Mouse (Mus musculus) adrenal gland, postnatal 10 days (tissue): ENCODE results near the gene Pde6d. TPM values are rescaled to one million over a fixed set of nuclear protein-coding genes. Genes with fewer than 3 reads are reported as not detected.
"Not testable (repeated sequence)": the region's sequence is repeated elsewhere in the genome, so short reads cannot be mapped to it uniquely, and the experiment has no call there.

Source experiments
- DNase-seq: peaks from one replicate; pipeline ENCODE4 v3.0.0; 2021; ENCODE audit warnings: mixed read lengths
- total RNA-seq, 2 experiments: library from RNA; stranded (reverse); gene quantifications; 2 replicates each; pipeline ENCODE4 v1.2.3; 2021

Gene Pde6d
- total RNA-seq, 2 experiments from 2014 or later, result 28.8 to 32.8 TPM

DNA sequence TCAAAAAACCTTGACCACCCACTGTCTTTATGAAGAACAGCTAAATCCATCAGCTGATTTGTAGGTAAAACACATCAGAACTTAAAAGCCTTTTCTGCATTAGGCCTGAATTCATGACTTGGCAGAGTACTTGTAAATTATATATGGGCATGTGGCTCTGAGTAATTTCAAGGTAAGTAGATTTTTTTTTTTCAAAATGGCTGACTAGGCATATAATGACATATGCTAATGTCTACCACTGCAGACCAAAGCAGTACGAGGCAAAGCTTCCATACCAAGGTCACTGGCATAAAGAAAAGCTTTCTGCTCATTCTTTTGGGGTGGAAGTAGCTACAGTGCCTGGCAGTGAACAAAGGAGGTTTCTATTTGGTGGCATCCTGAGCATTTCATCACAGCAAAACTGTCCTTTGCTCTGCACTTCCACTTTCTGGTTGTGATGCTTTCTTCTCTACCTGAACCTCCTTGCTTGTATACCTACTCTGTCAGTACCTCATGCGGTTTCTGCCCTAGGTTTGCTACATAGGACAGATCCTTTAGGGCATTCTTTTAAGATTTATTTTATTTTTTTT, 13.1 kb downstream of the Pde6d start:
- DNase-seq, result no peak

DNA sequence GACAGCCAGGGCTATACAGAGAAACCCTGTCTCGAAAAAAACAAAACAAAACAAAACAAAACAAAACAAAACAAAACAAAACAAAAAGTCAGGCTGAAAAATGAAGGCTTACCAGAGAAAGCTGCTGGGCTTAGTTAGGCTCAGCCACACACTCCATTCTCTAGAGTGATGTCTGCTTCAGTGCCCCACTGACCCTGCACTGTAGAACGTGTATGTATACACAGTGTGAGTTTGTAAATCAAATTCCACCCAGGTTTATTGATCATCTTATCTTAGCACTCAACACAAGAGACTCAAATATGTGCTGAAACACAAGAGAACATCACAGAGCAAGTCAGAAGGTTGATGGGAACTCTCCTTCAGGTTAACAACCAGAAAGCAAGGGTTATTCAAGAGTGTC, 14.0 kb downstream of the Pde6d start:
- no peak for DNase-seq

DNA sequence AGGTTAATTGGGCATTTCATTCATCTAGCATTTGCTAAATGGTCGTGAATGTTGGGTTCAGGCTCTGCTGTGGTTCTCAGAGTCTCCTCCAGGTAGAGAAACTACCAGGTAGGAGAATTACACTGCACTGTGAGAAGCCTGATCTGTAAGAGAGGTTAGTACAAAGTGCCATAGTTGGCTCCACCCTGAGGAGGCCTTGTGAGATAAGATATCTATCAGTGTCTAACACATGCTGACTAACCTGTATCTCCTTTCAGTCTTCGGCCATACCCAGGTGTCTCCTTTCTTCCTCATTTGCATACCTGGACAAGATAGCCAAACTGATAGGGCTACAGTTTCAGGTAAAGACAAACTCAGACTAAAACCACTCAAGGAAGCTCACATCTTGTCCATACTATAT, 19.8 kb downstream of the Pde6d start:
- no peak for DNase-seq

DNA sequence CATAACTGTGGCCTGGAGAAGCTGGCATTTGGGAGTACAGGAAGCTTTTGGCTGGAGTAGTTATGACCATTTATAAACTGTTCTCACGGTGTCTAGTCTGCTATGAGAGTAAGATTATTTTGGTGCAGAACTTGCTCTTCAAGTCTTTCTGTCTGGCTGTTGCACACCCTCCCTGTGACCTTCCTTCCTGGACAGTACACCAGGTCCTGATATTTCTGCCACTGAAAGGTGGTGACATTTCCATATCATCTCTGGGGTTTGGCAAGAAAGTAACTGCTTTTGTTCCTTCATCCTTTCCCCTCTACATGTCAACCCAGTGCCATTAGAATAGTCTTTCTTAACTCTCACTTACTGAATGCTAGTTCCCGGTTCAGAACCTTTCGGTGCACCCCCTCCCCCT, 23.2 kb downstream of the Pde6d start:
- no peak for DNase-seq

DNA sequence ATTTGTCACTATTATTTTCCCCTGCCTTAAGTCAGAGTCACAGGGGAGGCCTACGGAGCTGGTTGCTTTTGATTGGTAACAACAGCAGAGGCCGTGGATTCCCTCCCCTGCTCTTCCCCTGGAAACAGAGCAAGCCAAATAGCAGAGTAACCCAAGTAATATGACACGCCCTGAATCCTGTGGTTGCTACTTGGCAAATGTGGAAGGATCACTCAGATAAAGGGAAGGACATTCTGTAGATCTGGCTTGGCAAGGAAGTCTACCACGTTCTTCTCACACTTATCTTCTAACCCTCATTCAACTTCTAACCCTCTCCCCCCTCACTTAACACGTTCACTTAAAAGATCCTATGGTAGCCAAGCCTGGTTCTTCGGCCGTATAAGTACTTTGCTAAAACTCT, 24.6 kb downstream of the Pde6d start:
- DNase-seq, result no peak

DNA sequence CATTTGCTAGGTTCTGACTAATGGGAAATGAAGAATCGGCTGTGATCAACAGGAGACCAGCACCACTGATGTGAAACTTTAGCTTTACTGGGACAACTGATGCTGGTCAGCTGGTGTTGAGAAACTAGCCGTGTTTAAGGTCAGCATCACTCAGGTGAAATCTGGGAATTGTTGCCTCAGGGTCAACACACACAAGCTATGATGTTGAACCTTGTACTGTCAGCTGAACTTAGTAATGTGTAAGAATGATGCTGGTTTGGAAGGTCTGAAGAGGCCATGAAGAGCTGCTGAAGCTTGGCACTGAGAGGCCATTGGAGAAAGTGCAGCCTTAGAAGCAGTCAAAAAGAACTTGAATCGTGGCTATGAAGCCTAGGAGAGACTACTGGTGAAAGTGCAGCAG, 26.8 kb downstream of the Pde6d start:
- DNase-seq, result no peak

DNA sequence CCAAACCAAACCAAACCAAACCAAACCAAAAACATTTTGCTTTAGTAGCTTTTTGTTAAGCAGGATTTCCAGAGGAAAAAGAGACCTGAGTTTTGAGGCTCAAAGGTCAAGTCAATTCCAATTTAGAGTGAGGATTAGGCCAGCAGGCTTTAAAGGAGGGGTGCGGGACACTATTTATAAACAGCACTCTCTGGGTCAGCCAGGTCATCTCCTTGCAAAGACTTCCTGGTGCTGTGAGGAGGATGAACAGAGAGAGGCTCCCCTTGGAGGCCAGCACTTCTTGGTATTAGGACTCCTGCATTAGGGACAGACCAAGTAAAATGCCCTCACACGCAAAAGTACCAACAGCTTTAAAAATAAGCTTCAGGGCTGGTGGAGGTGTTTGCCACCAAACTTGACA, 30.6 kb downstream of the Pde6d start:
- DNase-seq, result no peak

DNA sequence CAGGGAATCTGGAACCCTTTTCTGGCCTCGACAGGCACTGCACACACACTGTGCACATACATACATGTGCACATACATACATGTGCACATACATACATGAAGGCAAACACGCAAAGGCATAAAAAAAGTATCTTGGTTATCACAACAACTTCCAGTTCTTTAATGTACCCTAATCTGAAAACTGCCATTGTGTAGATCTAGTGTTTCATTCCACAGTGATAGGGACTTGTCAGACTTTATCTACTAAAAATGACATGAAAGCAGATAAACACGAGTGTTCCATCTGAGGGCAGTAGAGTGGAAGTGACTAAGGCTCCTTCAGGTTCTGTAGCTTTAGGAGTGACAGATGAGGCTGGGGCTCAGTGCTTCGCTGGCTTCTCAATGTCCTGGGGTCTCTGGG, 31.1 kb downstream of the Pde6d start:
- no peak for DNase-seq

DNA sequence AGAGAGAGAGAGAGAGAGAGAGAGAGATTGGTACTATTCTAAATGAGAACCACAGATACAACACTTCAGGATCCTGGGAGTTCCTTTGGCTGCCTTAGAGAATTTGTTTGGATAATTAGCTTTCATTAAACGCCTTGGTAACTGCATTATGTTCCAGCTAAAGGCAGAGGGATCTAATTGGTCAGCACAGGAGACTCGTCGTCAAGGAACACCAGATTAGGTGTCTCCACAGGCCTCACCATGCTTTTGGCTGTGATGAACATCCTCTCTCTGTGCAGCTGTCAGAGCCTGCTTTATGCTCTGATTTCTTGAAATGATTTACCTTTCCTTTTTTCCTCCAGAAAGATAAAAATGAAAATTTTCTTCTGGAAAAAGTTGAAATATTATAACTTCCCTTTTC, 35.6 kb downstream of the Pde6d start:
- DNase-seq, result no peak

DNA sequence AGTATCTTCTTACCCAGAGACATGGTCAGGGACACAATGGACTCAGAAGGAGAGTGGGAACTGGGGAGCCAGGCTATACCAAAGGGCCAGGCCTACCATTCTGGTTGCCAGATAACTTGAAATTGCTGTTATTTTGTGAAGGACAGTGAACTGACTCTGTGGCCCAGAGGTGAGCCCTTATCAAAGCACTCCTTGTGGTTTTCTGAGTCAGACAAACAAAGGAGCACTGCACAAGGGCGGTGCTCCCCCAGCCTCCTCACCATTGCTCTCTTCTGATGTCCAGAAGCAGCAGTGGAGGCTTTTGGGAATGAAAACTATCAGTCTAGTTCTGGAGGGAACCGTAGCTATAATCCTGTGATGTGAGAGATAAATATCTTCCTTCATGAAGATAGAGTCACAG, 39.8 kb downstream of the Pde6d start:
- no peak for DNase-seq

DNA sequence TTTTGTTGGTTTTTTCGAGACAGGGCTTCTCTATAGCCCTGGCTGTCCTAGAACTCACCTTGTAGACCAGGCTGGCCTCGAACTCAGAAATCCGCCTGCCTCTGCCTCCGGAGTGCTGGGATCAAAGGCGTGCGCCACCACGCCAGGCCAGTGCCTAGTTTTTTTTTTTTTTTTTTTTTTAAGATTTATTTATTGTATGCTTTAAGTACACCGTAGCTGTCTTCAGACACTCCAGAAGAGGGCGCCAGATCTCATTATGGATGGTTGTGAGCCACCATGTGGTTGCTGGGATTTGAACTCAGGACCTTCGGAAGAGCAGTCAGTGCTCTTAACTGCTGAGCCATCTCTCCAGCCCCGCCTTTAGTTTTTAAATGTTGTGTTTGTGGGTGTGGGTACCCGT, 42.8 kb downstream of the Pde6d start:
- DNase-seq, result not testable (repeated sequence)

DNA sequence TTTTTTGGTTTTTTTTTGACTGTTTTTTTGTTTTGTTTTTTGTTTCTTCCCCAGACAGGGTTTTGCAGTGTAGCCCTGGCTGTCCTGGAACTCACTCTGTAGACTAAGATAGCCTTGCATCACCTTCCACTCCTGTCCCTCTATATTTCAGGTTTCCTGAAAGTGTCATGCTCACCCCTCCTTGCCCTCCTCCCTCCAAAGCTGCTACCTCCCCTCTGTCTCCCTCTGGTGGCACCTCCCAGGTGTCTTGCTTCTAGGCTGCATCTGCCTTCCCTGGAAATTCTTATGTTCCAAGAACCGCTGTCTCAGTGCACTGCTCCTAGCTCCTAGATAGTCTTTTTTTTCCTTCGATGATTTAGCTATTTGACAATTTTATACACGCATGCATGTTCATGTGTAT, 44.0 kb downstream of the Pde6d start:
- peak; percentile 20 for DNase-seq

DNA sequence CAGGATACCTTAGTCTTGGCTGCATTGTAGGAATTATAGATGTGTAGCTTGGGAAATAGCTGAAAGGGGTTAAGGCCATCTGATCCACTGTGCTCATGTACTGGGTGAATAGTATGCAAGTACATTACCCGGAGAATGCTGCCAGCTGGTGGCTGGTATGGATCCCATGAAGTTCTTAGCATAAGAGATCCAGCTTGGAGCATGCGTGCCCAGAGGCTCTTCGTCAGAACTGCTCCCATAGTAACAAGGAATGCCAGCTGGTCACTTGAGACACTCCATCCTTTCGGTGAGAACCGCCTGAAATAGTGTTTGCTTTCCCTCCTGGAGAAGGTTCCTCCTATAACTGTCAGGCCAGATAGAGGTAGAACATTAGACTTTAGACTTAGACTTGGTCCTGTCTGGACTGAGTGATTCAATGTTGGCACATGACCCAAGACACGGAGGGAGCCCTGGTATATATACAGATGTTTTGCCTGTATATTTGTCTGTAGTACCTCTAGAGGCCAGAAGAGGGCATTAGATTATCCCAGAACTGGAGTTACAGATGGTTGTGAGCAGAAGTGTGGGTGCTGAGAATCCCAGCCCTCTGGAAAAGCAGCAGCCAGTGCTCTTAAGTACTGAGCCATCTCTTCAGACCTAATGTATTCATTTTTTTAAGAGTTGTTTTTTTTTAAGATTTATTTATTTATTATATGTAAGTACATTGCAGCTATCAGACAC, 48.9 kb downstream of the Pde6d start:
- DNase-seq, result no peak

DNA sequence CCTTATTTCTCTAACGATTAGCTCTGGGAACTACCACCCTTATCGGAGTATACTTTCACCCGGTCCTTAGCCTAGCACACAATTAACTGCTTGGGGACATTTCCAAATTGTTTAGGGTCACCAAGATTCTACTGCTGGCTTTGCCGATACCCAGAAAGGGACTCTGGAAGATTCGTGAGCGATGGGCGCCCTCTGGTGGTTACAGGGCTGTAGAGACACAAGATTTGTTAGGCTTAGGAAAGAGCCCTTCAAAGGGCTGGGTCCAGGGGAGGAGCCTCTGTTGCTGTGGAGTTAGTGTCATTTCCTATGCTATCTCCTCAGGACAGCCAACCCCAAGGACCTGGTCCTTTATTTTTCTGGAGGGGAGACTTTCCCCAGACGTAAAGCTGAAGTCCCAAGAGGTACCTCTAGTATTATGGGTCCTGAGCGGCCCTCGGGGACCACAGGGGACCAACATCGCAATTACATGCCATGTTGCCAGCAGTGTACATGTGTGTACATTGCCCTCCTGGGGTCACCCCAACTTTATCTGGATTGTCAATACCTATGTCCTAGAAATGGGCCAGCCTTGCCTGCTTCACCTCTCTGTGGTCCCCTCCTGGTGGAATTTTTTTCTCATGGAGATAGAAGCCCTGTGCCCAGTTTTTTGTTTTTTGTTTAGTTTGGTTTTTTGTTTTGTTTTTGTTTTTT, 49.9 kb downstream of the Pde6d start:
- peak; percentile 96 for DNase-seq

DNA sequence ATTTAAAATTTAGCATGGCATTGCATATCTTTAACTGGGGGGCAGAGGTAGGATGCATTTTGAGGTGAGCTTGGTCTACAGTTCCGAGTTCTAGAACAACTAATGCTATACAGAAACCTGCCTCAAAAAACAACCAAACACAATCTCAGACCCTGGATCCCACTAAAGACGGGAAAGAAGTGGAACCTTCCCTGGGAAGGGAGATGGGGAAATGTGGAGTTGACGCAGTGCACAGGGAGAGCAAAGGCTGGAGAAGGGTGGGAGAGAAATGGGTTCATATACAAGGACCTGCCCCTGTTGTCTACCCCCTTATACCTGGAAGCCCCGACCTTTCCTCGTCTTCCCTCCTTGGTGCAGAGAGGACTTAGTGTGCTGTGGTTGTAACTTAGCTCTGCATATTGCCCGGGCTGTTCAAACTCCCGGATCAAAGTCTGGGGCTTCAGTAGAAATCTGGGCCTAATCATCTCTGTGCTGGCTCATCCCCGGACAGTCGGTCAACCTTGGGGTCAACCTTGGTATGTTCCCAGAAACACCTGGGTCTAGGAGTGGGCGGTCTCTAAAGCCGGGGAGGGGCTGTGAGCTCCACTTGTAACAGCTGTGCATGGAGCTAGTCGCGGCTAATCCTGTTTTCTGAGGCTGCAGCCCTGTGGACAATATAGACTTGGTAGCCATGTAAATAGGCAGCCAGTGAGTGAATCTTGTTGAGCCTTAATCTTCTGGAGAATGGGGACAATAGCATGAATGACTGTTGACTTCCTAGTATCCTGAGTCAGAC, 50.7 kb downstream of the Pde6d start:
- DNase-seq, result no peak

DNA sequence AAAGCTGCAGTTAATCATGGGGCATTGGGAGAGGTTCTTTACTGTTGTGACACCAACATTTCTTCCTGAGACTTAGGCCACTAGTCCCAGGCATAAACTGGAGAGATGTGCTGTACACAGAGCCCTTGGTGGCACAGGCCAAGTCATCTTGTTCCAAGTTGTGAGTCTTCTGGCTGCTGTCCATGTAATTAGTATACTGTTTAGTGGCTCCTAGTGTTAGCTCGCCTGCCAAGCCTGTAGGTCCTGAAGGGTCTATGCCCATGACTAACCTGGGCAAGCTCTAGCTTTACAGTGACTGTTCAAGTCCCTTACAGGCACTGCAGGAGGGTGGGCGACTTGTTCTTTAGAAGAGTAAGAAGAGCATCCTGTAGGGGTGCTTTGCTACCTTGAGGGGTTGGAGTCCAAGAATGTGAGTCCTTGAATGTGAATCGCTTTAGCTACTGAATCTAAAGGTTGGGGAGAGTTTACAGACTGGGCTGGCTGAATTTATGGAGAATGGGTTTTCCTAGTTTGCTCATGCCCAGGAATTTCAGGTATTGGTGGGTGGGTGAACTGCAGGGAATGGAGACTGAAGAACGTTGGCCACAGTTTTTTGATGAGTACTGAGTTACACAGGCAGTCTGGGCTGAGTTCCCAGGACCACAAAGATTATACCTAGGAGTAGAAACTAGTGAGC, 51.4 kb downstream of the Pde6d start:
- no peak for DNase-seq

DNA sequence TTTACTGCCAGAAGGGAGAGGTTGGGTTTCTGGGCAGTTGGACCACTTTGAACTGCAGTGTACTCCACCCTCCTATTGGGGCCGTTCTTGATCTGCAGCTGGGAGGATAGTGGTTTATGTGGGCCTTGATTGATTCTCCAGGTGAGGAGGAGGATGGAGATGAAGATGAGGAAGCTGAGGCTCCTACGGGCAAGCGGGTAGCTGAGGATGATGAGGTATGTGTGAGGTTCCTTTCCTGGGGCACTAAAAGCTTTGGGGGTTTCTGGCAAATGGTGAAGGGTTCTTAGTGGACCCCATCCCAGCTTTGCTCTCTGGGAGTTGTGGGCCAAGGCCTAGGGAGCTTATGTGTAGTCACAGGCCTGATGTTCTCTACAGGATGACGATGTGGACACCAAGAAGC, 52.8 kb downstream of the Pde6d start:
- no peak for DNase-seq

DNA sequence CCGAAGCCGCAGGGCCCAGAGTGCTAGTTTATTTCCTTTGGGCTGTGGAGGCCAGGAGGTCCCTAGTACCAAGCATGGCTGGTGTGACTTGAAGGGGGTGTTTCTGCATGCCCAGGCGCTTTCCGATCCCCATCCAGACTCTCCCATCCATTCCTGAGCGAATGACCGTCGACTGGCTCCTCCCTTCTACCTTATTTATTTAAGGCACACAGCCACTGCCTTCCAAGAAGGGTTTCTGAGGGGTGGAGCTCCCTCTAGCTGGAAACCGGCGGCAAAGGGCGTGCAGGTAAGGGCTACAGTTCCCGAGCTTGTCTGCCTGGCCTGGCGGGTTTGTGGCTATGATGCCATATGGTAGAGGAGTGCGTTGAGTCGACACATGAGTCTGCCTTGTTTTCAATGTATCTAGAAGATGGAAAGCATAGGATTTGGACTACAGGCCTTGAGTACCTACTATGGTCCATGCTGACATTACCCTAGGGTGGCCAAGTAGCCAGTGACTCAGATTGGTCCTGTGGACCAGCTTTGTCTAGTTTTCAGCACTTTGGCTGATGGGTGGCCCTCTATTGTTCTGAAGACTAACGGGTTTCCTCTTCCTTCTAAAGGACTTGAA, 53.8 kb downstream of the Pde6d start:
- peak; percentile 59 for DNase-seq

DNA sequence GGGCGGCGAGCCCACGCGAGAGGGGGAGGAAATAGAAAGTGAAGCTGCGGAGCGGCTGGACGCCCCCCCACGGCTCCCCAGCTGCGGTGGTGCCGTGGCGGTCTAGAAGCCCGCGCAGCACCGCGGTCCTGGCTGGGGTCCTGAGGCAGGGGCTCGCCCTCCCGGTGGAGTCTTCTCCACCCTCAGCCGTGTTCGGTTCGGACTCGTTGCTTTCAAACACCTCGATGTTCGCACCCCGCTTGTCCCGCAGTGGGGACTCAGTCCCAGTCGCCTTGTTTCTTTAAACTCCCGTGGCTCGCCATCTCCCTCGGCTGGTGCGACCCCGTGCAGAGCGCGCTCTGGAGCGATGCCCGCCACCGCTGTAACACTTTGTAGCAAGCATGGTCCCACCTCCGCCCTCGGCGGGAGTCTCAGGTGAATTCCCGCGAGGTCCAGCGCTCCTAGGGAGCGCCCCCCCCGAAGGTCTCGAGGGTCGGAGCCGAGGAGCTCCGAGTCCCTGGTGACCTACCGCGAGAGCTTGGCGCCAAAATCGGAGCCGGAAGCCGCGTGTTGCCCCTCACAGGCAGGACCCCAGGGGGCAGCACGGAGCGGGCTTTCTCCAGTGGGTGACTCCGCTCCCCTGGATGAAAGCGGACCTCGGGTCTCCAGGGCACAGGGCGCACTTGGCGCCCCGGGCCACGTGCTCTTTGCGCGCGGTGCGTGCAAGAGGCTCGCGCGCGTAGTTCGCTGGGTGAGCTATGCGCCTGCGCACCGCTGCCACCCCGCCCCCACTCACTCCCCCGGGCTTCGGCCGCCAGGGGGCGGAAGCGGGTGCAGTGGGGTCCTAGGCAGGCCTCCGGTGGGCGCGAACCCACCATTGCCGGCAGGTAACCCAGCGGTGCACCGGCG, 54.6 kb downstream of the Pde6d start:
- peak; percentile 97 for DNase-seq

DNA sequence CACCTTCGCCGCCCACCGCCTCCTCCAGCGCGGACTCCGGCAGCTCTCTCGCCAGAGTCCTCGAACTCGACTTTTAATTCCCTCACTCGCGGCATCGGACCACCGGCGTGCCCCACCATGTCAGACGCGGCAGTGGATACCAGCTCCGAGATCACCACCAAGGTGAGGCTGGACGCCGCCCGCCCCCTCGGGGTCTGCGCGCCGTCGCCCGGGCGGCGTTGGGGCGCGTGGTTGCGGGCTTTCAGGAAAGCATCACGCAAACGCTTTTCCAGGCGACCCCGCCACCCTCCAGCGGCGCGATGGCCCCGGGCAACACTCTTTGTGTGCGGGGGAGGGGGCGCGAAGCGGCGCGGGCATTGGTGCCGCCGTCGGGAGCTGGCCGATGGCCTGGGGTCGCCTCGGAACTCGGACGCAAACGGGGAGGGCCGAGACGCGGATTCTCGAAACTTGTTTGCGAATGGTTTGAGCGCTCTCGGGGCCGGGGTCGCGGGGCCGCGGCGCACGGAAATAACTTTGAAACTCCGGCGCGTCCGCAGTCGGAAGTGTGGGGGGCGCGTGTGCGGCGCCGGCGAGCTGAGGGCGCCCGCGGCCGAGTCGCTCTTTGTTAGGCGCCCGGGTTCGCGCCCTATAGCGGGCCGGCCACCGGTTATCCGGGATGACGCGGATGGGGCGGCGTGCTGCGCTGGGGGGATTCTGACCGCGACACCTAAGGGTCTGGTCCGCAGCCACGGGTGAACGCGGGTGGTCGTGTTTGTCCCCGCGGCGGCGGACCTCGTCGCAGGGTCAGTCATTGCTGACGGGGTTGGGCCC, 55.4 kb downstream of the Pde6d start:
- peak; percentile 61 for DNase-seq
